Mouse (Mus musculus): ENCODE results near the gene Gas2.

Gas2 gene

GRCm38 (mm10) chr7:51861250-51862096 lies at the start of gene Gas2:
TSS of gene Gas2 (plus strand) at chr7:51862015.
- peak; percentile 88 for DNase-seq (ENCODE audit: low spot score)

- no peak for DNase-seq (ENCODE audit: low spot score)
Measured at GRCm38 (mm10) chr7:51815473-51816282, 46.1 kb upstream of the Gas2 start.

- DNase-seq (ENCODE audit: low spot score) = no peak
Measured at GRCm38 (mm10) chr7:51816283-51816839, 45.5 kb upstream of the Gas2 start.

GRCm38 (mm10) chr7:51818251-51818974 lies 43.4 kb upstream of the Gas2 start:
- no peak for DNase-seq (ENCODE audit: low spot score)

- DNase-seq (ENCODE audit: low spot score) = no peak
Measured at GRCm38 (mm10) chr7:51819891-51820290, 41.9 kb upstream of the Gas2 start.

- DNase-seq (ENCODE audit: low spot score) = no peak
Measured at GRCm38 (mm10) chr7:51821467-51821866, 40.3 kb upstream of the Gas2 start.

GRCm38 (mm10) chr7:51823562-51824338 lies 38.1 kb upstream of the Gas2 start:
- no peak for DNase-seq (ENCODE audit: low spot score)

GRCm38 (mm10) chr7:51831917-51832316 lies 29.9 kb upstream of the Gas2 start:
- no peak for DNase-seq (ENCODE audit: low spot score)

GRCm38 (mm10) chr7:51840515-51840914 lies 21.3 kb upstream of the Gas2 start:
- no peak for DNase-seq (ENCODE audit: low spot score)

- DNase-seq (ENCODE audit: low spot score) = no peak
Measured at GRCm38 (mm10) chr7:51850877-51851276, 10.9 kb upstream of the Gas2 start.

GRCm38 (mm10) chr7:51851890-51852507 lies 9.8 kb upstream of the Gas2 start:
- no peak for DNase-seq (ENCODE audit: low spot score)

GRCm38 (mm10) chr7:51862097-51862492 lies 280 bp downstream of the Gas2 start, which contains the start of gene Fancf:
TSS of gene Fancf (minus strand) at chr7:51862267.
- DNase-seq (ENCODE audit: low spot score) = peak; percentile 97

- DNase-seq (ENCODE audit: low spot score) = no peak
Measured at GRCm38 (mm10) chr7:51862842-51863241, 1.0 kb downstream of the Gas2 start.

GRCm38 (mm10) chr7:51865336-51865735 lies 3.5 kb downstream of the Gas2 start:
- DNase-seq (ENCODE audit: low spot score) = no peak

- no peak for DNase-seq (ENCODE audit: low spot score)
Measured at GRCm38 (mm10) chr7:51867983-51868382, 6.2 kb downstream of the Gas2 start.

- DNase-seq (ENCODE audit: low spot score) = no peak
Measured at GRCm38 (mm10) chr7:51872041-51872440, 10.2 kb downstream of the Gas2 start.

- DNase-seq (ENCODE audit: low spot score) = no peak
Measured at GRCm38 (mm10) chr7:51872597-51872996, 10.8 kb downstream of the Gas2 start.

GRCm38 (mm10) chr7:51876316-51876715 lies 14.5 kb downstream of the Gas2 start:
- DNase-seq (ENCODE audit: low spot score) = no peak

GRCm38 (mm10) chr7:51878730-51879129 lies 16.9 kb downstream of the Gas2 start:
- DNase-seq (ENCODE audit: low spot score) = no peak

- DNase-seq (ENCODE audit: low spot score) = peak; percentile 7
Measured at GRCm38 (mm10) chr7:51879136-51879723, 17.4 kb downstream of the Gas2 start.

All from ovary, postnatal 14 days (tissue).